Mouse (Mus musculus): ENCODE measurements around the gene Lhfpl2.
A peak's percentile ranks its signal among the peaks of the same experiment; 100 is the strongest.

Gene Lhfpl2

DNA sequence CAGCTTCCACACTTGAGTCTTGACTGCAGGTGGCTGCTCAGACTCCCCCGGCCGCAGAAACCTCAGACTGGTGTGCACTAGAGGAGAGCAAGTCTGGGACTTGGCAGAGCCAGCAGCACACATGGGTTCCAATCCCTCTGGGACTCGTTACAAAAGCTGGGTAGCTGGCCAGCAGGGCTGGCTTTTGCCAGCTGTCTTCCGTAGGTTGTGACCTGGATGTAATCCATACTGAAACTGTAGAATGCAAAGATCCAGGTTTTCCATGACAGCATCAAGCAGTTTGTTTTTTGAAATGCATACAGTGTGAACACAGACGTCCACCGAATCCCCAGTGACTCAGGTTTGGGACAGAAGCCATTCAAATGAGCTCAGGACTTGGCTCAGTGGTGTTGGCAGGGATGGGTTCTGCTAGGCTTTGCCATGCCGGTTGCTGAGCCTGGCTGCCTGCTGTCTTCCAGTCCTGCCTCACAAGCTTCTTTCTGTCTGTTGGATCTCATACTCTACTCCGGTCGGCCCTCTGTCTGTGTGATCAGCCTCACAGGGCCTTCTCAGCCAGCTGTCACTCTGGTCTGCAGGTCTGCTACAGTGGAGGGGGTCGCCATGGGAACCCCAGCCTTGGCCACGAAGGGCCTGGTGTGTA is 120.9 kb downstream of the Lhfpl2 start:
- peak; percentile 72 for DNase-seq

DNA sequence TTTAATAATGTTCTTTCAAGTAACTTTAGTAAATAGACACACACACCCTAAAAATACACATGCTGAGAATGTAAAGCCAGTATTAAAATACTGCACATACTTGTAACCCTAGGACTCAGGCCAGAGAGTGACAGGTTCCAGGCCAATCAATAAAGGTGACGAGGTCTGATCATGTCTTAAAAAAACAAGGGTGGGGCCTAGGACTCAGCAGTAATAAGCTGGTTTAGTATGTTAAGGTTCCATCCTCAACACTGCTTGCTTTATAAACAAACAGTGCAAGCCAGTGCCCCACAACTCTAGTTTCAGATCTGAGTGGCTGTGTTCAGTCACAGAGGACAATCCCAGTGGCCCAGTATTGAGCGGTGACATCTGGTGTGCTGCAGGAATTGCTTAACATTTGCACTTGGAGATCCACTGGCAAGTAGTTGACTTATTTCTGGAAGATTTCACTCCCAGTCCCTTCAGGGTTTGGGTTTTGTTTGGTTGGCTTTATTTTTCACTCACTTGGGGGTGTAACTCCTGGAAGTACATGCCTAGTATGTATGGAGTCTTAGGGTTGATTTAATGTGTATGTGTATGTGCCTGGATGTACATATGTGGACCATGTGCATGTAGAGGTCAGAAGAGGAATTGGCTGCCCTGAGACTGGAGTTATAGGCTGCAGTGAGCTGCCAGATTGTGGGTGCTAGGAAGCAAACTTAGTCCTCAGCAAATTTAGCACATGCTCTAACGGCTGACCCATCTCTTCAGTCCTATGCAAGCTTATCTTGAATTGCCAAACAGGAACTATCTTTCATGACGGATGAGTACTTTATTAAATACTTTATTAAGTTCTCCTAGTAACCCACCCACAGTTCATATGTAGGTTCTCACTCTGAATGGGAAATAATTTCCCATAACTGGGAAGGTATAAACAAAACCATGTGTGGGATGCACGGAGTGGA is 123.2 kb downstream of the Lhfpl2 start:
- no peak for DNase-seq

- DNase-seq: no peak
Observed at GRCm38 (mm10) chr13:94182026-94182425, 124.4 kb downstream of the Lhfpl2 start.

GRCm38 (mm10) chr13:94183372-94184021 is 125.9 kb downstream of the Lhfpl2 start:
- DNase-seq: no peak

- no peak for DNase-seq
Observed at GRCm38 (mm10) chr13:94184726-94185456, 127.3 kb downstream of the Lhfpl2 start.

- no peak for DNase-seq
Observed at GRCm38 (mm10) chr13:94185631-94186030, 128.0 kb downstream of the Lhfpl2 start.

GRCm38 (mm10) chr13:94188200-94189086 is 130.8 kb downstream of the Lhfpl2 start:
- DNase-seq: no peak

GRCm38 (mm10) chr13:94190386-94190785 is 132.8 kb downstream of the Lhfpl2 start:
- no peak for DNase-seq

DNA sequence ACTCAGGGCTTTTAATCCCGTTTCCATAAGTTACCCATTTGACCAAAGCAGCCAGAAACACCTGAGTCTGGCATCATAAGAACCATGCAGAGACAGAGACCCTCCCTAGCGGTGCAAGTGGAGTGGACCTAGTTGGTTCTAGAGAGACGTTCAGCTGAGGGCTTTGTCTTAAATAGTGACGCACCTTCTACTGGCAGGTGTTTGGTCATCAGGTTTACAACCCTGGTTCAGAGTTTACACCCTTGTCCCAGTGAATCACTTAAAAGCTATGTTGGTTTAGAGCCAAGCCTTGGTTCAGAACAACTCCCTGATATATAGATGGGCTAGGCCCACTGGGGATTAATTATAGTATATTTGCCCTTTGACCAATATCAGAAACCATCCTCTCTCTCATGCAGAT is 135.6 kb downstream of the Lhfpl2 start:
- no peak for DNase-seq

DNA sequence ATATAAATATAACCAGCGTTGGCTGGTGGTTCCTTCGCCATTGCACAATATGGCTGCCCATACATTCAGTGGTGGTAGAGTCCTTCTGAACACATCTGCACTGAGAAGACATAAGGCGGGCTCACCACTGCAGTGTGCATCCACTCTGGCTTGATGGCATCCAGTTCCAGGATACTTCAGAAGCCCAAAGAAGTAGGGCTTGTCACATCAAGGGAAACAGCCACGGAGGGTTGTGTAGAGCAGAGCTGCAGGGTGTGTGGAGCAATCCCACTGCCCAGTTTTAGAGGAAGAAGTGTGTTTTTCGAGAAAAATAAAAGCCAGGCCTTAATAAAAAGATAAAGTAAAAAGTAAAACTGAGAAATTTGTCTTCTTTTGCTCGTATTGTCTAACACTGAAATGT is 141.0 kb downstream of the Lhfpl2 start:
- DNase-seq: no peak

DNA sequence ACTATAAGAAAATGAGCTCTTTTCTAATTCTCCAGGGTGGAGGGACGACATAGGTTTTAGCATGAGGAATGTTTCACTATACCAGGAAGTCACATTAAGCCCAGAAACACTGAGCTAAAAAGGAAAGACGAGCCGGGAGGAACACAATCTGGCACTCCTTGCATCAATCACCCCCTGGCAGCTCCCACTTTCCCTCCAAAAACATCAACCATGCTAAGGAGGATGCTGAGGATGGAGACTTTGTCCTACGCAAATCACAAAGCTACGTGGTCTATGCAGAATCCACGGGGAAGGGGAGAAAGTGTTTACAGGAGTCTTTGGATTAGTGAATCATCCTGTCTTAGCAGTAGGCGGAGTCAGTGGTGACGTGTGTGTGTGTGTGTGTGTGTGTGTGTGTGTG is 142.2 kb downstream of the Lhfpl2 start:
- no peak for DNase-seq

GRCm38 (mm10) chr13:94205234-94205633 is 147.6 kb downstream of the Lhfpl2 start:
- DNase-seq: no peak

- DNase-seq: no peak
Observed at GRCm38 (mm10) chr13:94207973-94208372, 150.4 kb downstream of the Lhfpl2 start.

- DNase-seq: no peak
Observed at GRCm38 (mm10) chr13:94208892-94209291, 151.3 kb downstream of the Lhfpl2 start.

DNA sequence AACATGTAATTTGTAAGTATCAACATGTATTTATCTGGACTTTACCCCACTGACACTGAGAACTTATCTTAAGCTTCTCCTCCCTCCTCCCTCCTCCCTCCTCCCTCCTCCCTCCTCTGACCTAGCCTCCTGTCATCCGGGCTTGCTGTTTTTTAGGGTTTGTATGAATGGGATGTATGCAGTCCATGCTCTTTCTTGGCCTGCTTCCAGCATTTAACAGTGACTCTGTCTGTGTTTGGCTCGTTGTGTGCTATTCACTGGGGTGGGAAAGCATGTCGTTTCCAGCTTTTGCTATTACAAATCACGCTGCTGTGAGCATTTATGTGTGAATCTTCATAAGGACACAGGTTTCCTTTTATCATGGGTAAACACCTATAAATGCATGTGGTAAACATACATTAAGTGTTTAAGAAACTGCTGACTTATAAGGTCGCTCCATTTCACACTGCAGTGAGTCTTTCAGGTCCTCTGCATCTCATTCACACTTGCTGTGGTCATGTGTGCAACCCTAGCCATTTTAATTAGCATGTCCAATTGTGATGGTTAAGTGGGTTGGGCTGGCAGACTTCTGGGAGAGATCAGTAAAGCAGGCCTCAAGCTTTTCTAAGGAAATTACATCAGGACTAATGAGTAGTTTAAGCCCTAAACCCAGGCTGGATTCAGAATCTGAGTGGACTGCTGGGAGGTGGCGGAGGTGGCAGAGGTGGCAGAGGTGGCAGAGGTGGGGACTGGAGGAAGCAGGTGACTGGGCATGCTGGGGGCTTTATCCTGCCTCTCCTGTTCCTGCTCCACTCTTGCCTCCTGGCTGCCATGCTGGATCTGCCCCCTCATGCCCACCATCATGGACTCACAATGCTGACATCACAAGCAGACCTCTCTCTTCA is 153.9 kb downstream of the Lhfpl2 start:
- no peak for DNase-seq

- DNase-seq: no peak
Observed at GRCm38 (mm10) chr13:94212179-94212578, 154.6 kb downstream of the Lhfpl2 start.

- DNase-seq: no peak
Observed at GRCm38 (mm10) chr13:94212716-94213115, 155.1 kb downstream of the Lhfpl2 start.

GRCm38 (mm10) chr13:94223609-94224008 is 166.0 kb downstream of the Lhfpl2 start:
- peak; percentile 19 for DNase-seq

GRCm38 (mm10) chr13:94224717-94225705 is 167.4 kb downstream of the Lhfpl2 start:
- no peak for DNase-seq

DNA sequence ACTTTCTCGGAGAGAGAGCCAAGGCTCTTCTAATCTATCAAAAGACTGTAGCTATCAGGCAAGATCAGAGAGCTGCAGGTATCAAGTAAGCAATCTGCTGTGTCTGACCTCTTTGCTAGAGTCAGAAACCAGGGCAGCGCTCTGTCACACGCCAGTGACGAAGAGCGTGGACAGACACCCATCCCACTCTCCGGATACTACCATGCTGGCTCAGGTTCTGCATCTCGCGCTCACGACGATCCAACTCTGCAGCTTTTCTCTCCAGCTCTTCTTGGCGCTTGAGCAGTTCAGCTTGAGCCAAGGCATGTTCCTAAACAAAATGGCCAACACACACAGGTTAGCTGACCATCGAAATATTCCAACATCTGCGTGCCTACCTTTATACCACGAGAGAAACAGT is 174.3 kb downstream of the Lhfpl2 start:
- DNase-seq: no peak
